In genomic region chr16:42332321-42332720, GRCm38 (mm10) we compare ENCODE assay signal across 20 mouse cellular contexts. TPM values are rescaled to one million over a fixed set of nuclear protein-coding genes. Genes with fewer than 3 reads are reported as not detected.
DNase-seq lines count a peak whose midpoint lies in the region; ATAC-seq and TF ChIP-seq lines count a peak whose summit lies in the region.
"Had no signal": no experiment of that assay in that cellular context is flagged by ENCODE, and none has a peak within 500 bp of the region (broad histone marks: within the 10 kb centered on the region; RNA-seq: fewer than 3 reads in every experiment).

No protein-coding gene starts in this region.

- peak; percentile 95 for ATAC-seq in cerebellum, adult (ENCODE audit: insufficient number of reproducible peaks, low FRiP score, low TSS enrichment)
- ATAC-seq in hindbrain, postnatal 0 days: peak; percentile 75
- ATAC-seq in hindbrain, embryonic 11.5 days (ENCODE audit: low FRiP score): no peak
- ATAC-seq: forebrain, embryonic 16.5 days had no signal

- no peak for TF ChIP-seq POLR2A in cerebellum, adult 2 months (IDR thresholded peaks at IDR 0.05; ENCODE audit: borderline replicate concordance, insufficient read depth, low read length)

- H3K4me3 ChIP-seq in hindbrain, postnatal 0 days (ENCODE audit: low read length): no peak overlapping the region
- H3K4me3 ChIP-seq in hindbrain, embryonic 11.5 days (ENCODE audit: low read depth, low read length): no peak overlapping the region
- no peak overlapping the region for H3K4me3 ChIP-seq in cerebellum, adult 2 months (replicated peaks; ENCODE audit: insufficient read depth, low read depth, low read length)
- H3K4me3 ChIP-seq: heart, embryonic 12.5 days; limb, embryonic 15.5 days; liver, embryonic 15.5 days; midbrain, embryonic 10.5 days had no signal

- no peaks in the 10 kb centered on the region for H3K27me3 ChIP-seq in hindbrain, postnatal 0 days (ENCODE audit: insufficient read depth, low read length)
- H3K27me3 ChIP-seq in hindbrain, embryonic 11.5 days (ENCODE audit: control insufficient read depth, insufficient read depth, low read length): no peaks in the 10 kb centered on the region
- no peaks in the 10 kb centered on the region for H3K27me3 ChIP-seq in cerebellum, adult 2 months (ENCODE audit: control insufficient read depth, insufficient read depth, low read length)
- H3K27me3 ChIP-seq: heart, embryonic 12.5 days; limb, embryonic 15.5 days; liver, embryonic 15.5 days had no signal

- 0 out of 2 replicates have a peak, but pooled peaks cover 9% of the 10 kb centered on the region for H3K4me1 ChIP-seq in hindbrain, postnatal 0 days (ENCODE audit: insufficient read depth, low read length)
- H3K4me1 ChIP-seq in hindbrain, embryonic 11.5 days (replicated peaks; ENCODE audit: control insufficient read depth, insufficient read depth, low read length): no peaks in the 10 kb centered on the region
- H3K4me1 ChIP-seq in cerebellum, adult 2 months (ENCODE audit: control insufficient read depth, insufficient read depth, low read length): peaks cover 34% of the 10 kb centered on the region; the same call in 1 of the 2 replicates
- H3K4me1 ChIP-seq: liver, embryonic 15.5 days had no signal

- no peak for TF ChIP-seq CTCF in hindbrain, postnatal 0 days (IDR thresholded peaks at IDR 0.05; ENCODE audit: low read depth)
- no peak for TF ChIP-seq CTCF in cerebellum, adult 2 months (IDR thresholded peaks at IDR 0.05; ENCODE audit: borderline replicate concordance, insufficient read depth, low read depth, low read length)

- DNase-seq in cerebellum, postnatal 4 days (ENCODE audit: low spot score in 2 of 2): no peak
- peak; percentile 61 for DNase-seq in hindbrain, postnatal 0 days (ENCODE audit: low spot score)
- DNase-seq in hindbrain, embryonic 11.5 days (ENCODE audit: low spot score): no peak
- DNase-seq in cerebellum, adult 2 months: peak; percentile 79 to 87
- peak; percentile 72 to 74 for DNase-seq in cerebellum, postnatal 36 days
- DNase-seq in testis, postnatal 10 days (ENCODE audit: low spot score): no peak
- DNase-seq in heart, postnatal 10 days: no peak
- DNase-seq: adrenal gland, adult 8-10 months; kidney, adult 8-10 months; kidney, postnatal 36 days; layer of hippocampus, postnatal 36 days; right cerebral cortex, adult 18-20 months had no signal

- intact Hi-C loops in heart, postnatal 10 days (cut with DNase I): no loop called here

- H3K9ac ChIP-seq in hindbrain, postnatal 0 days (replicated peaks; ENCODE audit: low read length): no peak overlapping the region
- H3K9ac ChIP-seq in hindbrain, embryonic 11.5 days (ENCODE audit: low read depth, low read length): no peak overlapping the region
- H3K9ac ChIP-seq: heart, embryonic 12.5 days; limb, embryonic 15.5 days; liver, embryonic 15.5 days had no signal

- no peak overlapping the region for H3K4me2 ChIP-seq in hindbrain, postnatal 0 days (ENCODE audit: low read depth, low read length)
- H3K4me2 ChIP-seq in hindbrain, embryonic 11.5 days (replicated peaks; ENCODE audit: low read depth, low read length): no peak overlapping the region
- H3K4me2 ChIP-seq: heart, embryonic 12.5 days; limb, embryonic 15.5 days; liver, embryonic 15.5 days had no signal

- 38% methylated on average over 4 of the region's 4 CpGs for WGBS in hindbrain, postnatal 0 days
- 28% methylated on average over 4 of the region's 4 CpGs for WGBS in hindbrain, embryonic 11.5 days
- 6% methylated on average over 4 of the region's 4 CpGs for WGBS in cerebellum, adult 2 months

- H3K9me3 ChIP-seq in hindbrain, postnatal 0 days (ENCODE audit: low read length): no peaks in the 10 kb centered on the region
- no peaks in the 10 kb centered on the region for H3K9me3 ChIP-seq in hindbrain, embryonic 11.5 days (ENCODE audit: control insufficient read depth, low read length)
- H3K9me3 ChIP-seq: heart, embryonic 12.5 days; limb, embryonic 15.5 days; liver, embryonic 15.5 days; midbrain, embryonic 10.5 days had no signal

- no peak overlapping the region for H3K27ac ChIP-seq in hindbrain, postnatal 0 days
- no peak overlapping the region for H3K27ac ChIP-seq in hindbrain, embryonic 11.5 days (ENCODE audit: low read depth, low read length)
- H3K27ac ChIP-seq in cerebellum, adult 2 months (ENCODE audit: insufficient read depth, low read length): peak overlapping the region; percentile 51
- H3K27ac ChIP-seq: limb, embryonic 15.5 days; liver, embryonic 15.5 days; macrophage; midbrain, embryonic 10.5 days had no signal

- no peaks in the 10 kb centered on the region for H3K36me3 ChIP-seq in hindbrain, postnatal 0 days (ENCODE audit: insufficient read depth, low read length)
- no peaks in the 10 kb centered on the region for H3K36me3 ChIP-seq in hindbrain, embryonic 11.5 days (ENCODE audit: control insufficient read depth, insufficient read depth, low read length)
- H3K36me3 ChIP-seq: heart, embryonic 12.5 days; limb, embryonic 15.5 days; liver, embryonic 15.5 days; midbrain, embryonic 10.5 days had no signal

RNA-seq across cellular contexts. Expression of gene Gap43, which starts 8.1 kb away (rescaled TPM):
- 514 and 592 TPM in 2 replicates for total RNA-seq in hindbrain, postnatal 0 days (2014; rRNA removed)
- 1,749 and 1,766 TPM in 2 replicates for polyA plus RNA-seq in hindbrain, postnatal 0 days (2015; fragmentation: Nextera tagmentation; extraction: Ambion mirVana)
- 375 and 387 TPM in 2 replicates for polyA plus RNA-seq in hindbrain, embryonic 11.5 days (2014; fragmentation: Nextera tagmentation; extraction: Ambion mirVana)
- polyA plus RNA-seq in cerebellum, adult 2 months (2012; rRNA removed): 330 and 332 TPM in 2 replicates
- total RNA-seq in heart, postnatal 10 days (2021): 1 to 10 TPM; 1.7 to 2.5 TPM
- total RNA-seq: monocyte, adult 5-6 weeks had no signal
- polyA plus RNA-seq: macrophage had no signal

Comparison
In these comparisons a context has a peak if more than half of its experiments do, and no peak if none do; other contexts are left out.
1. DNase-seq: peak in hindbrain, postnatal 0 days (single experiment), cerebellum, adult 2 months (2 of 2) and cerebellum, postnatal 36 days (2 of 2); none in cerebellum, postnatal 4 days (0 of 2), hindbrain, embryonic 11.5 days (single experiment), testis, postnatal 10 days (single experiment) and heart, postnatal 10 days (0 of 2).